Mouse (Mus musculus) G1E (cell line): ENCODE data around the gene Myo3b. TPM values are rescaled to one million over a fixed set of nuclear protein-coding genes. Genes with fewer than 3 reads are reported as not detected.

Experiments
- ATAC-seq: 2 replicates; pipeline ENCODE4 v1.8.0; 2016; ENCODE audit warnings: mild to moderate bottlenecking; ENCODE audit not compliant: insufficient number of reproducible peaks, poor library complexity, low FRiP score, severe bottlenecking; ENCODE audit errors: extremely low read depth
- DNase-seq: peaks from one replicate; pipeline ENCODE4 v3.0.0; 2012; ENCODE audit warnings: low spot score
- H3K27me3 ChIP-seq: 2 replicates; pipeline ENCODE4 v1.6.1; 2012; ENCODE audit warnings: mild to moderate bottlenecking, low read length, inconsistent platforms; ENCODE audit not compliant: insufficient read depth
- H3K36me3 ChIP-seq: replicated peaks from 2 replicates; pipeline ENCODE3; 2012; ENCODE audit warnings: mild to moderate bottlenecking, inconsistent platforms
- H3K4me1 ChIP-seq: 2 replicates; pipeline ENCODE4 v1.6.1; 2012; ENCODE audit warnings: low read depth, low read length, inconsistent platforms, mixed read lengths; ENCODE audit not compliant: insufficient read depth
- H3K4me3 ChIP-seq: 2 replicates; pipeline ENCODE4 v1.5.1; 2012; ENCODE audit warnings: low read depth, mild to moderate bottlenecking, inconsistent platforms, low read length, moderate library complexity, mixed read lengths
- H3K9me3 ChIP-seq: replicated peaks from 2 replicates; pipeline ENCODE4 v1.6.1; 2012; ENCODE audit warnings: inconsistent platforms
- CTCF ChIP-seq: IDR thresholded peaks from 2 replicates; pipeline ENCODE4 v1.5.1; 2012; ENCODE audit warnings: low read depth, low read length, inconsistent platforms, mixed read lengths
- GATA1 ChIP-seq: IDR thresholded peaks from 2 replicates; pipeline ENCODE4 v1.6.1; 2012; ENCODE audit warnings: borderline replicate concordance, low read length, inconsistent platforms, mixed read lengths
- GATA2 ChIP-seq: IDR thresholded peaks from 2 replicates; pipeline ENCODE4 v1.6.1; 2012; ENCODE audit warnings: low read depth, low read length, inconsistent platforms, borderline replicate concordance
- POLR2AphosphoS5 ChIP-seq: IDR thresholded peaks from 2 replicates; pipeline ENCODE4 v1.6.1; 2012; ENCODE audit warnings: low read depth, low read length, inconsistent platforms; ENCODE audit not compliant: insufficient replicate concordance
- TAL1 ChIP-seq: conservative IDR thresholded peaks from 2 replicates; pipeline ENCODE4 v1.6.1; 2012; ENCODE audit warnings: low read depth, low read length, inconsistent platforms, mixed read lengths
- polyA plus RNA-seq: library from polyadenylated mRNA; stranded (reverse); fragments of >175 nt; gene quantifications from 2 replicates; pipeline ENCODE4 v1.2.3, GENCODE M21; 2012
- total RNA-seq, 2 experiments: library from RNA; stranded (forward) in 1 of 2; stranded (reverse) in 1 of 2; fragments of 200-1000 nt in 1 of 2; fragments of >200 nt in 1 of 2; fragmentation: Nextera tagmentation in 1 of 2; gene quantifications; 2 replicates each; pipeline ENCODE4 v1.2.3; 2014 to 2017

The Myo3b gene
- total and polyA plus RNA-seq, 3 experiments = 0.05 TPM; not detected in 2

DNA sequence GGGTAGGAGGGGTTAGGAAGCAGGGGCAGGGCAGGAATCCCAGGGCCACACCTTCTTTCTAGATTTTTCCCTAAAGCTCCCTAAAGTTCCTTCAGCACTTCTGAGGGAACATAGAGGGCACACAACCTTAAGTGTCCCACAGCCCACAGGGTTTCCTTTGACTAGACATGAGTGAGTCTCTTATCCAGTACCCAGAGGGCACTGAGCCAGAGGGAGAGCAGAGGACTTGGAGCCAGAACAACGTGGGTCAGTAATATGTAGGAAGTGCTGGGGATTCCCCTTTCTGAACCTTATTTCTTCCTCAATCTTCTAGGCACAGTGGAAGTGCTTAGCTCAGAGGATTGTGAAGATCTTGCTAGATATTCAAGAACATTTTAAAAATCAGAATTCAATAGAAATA is 308.6 kb downstream of the Myo3b start:
- no peak for TF ChIP-seq POLR2AphosphoS5
- TF ChIP-seq TAL1 = no peak
- Histone ChIP-seq H3K4me3 (no peak overlapping the region), H3K9me3 (no peaks in the 10 kb centered on the region), H3K36me3 (no peaks in the 10 kb centered on the region), H3K27me3 (peaks cover 3% of the 10 kb centered on the region; the same call in 1 of the 2 replicates), H3K4me1 (no peaks in the 10 kb centered on the region)
- ATAC-seq = no peak
- DNase-seq = no peak

DNA sequence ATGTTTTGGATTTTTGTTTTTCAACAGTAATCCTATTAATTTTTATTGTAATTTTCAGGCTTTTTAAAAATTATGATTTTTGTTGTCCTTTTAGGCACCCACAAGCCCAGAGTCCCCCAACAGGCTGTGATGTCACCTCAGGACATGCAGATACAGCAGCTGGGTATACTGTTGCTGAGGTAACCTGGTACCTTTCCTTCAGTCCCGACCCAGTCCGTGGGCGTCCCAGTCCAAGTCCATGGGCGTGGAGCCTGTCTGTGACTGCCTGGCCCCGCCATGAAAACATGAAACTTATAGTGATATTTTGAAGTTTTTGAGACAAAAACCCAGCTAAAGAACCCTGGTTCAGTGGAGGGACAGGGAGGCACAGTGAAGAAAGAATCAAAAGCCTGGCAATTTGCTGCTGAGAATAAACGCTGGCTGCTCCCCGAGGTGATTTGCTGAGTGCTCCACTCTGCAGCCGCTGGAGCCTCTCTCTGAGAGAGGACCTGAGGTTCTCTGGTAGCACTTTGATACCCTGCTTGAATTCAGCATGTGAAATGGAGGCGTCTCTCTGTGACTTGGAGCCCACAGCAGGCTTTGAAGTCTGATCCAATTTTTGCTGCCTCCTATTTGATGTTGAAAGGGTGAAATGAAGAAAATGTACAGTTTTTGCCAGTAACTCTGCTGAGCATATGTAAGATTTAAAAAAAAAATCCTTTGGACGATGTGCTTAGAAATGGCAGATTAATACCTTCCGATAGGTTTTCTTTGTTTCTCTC is 310.0 kb downstream of the Myo3b start:
- no peaks in the 10 kb centered on the region for H3K9me3 ChIP-seq
- no peaks in the 10 kb centered on the region for H3K4me1 ChIP-seq
- no peak overlapping the region for H3K4me3 ChIP-seq
- no peaks in the 10 kb centered on the region for H3K36me3 ChIP-seq
- ATAC-seq (no peak), DNase-seq (no peak)
- peaks cover 3% of the 10 kb centered on the region; the same call in 1 of the 2 replicates for H3K27me3 ChIP-seq
- no peak for TF ChIP-seq GATA1
- no peak for TF ChIP-seq GATA2
- TF ChIP-seq CTCF = no peak
- no peak for TF ChIP-seq POLR2AphosphoS5
- TF ChIP-seq TAL1 = no peak

DNA sequence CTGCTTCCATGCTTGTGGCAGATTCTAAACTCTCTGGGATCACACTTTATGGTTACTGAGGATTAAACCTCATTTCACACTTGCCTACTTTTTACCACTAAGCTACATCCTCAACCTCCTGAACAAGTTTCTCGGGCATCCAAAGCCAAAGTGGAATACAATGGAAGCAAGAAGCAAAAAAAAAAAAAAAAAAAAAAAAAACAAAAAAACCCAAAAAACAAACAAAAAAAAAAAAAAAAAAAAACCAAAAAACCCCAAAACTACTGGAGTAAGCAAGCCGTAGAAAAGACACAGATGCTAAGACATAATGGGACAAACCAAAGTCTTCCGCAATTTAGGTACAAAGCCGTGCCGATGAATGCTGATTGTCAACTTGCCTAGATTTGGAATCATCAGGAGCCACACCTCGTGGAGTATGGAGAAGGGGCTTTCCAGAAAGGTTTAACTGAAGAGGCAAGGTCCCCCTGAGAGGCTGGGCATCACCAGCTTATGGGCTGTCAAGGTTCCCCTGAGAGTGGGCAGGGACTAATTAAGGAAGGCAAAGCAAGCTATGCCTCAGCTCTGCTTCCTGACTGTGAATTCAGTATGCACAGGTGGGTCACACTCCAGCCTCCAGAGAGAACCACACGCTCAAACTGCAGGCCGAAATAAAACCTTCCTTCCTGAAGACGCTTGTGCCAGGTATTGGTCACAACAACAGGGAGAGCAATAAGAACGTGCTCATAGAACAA is 313.7 kb downstream of the Myo3b start:
- Histone ChIP-seq H3K4me1 (no peaks in the 10 kb centered on the region), H3K27me3 (no peaks in the 10 kb centered on the region), H3K4me3 (no peak overlapping the region), H3K9me3 (no peaks in the 10 kb centered on the region), H3K36me3 (no peaks in the 10 kb centered on the region)
- ATAC-seq = no peak
- TF ChIP-seq TAL1 = no peak
- no peak for TF ChIP-seq CTCF
- no peak for TF ChIP-seq POLR2AphosphoS5
- TF ChIP-seq GATA2 = no peak
- TF ChIP-seq GATA1 = no peak
- DNase-seq = no peak

DNA sequence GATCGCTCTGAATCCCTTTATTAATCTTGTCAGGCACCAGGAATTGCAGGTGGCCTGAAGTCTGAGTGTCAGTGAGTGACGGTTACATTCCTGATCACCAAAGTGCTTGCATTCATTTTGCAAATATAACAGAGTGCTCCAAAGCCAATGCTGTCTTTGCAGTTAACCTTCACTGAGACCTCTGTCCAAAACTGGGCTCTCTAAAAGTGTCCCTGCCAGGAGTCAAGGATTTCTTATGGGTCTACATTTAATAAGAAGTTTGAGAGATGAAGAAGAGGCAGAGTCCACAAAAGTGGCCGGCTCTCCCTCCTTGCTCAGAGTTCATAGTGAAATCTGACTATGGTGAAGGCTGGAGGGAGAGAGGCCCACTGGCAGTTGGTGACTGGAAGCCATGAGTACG is 315.1 kb downstream of the Myo3b start:
- Histone ChIP-seq H3K4me3 (no peak overlapping the region), H3K36me3 (no peaks in the 10 kb centered on the region), H3K9me3 (no peaks in the 10 kb centered on the region), H3K27me3 (no peaks in the 10 kb centered on the region), H3K4me1 (no peaks in the 10 kb centered on the region)
- DNase-seq (no peak), ATAC-seq (no peak)
- TF ChIP-seq CTCF (no peak), GATA2 (no peak), TAL1 (no peak), POLR2AphosphoS5 (no peak), GATA1 (no peak)

DNA sequence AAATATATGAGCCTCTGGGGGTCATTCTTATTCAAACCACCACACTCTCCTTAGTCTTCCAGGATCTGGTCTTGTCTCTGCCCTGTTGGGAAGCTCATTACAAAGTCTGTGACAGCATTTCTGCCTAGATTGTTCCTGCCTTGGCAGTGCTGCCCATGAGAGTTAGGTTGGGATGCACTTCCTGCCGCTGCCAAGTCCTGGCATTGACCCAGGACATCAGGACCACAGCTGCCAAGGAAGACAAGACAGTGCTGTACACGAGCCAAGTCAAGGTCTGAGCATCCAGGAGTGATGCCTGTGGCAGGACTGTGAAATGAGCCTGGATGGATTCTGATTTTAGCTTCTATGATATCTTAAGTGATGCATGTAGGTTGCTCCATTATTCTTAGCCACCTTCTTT is 316.1 kb downstream of the Myo3b start:
- TF ChIP-seq POLR2AphosphoS5 (no peak), TAL1 (no peak), CTCF (no peak), GATA2 (no peak), GATA1 (no peak)
- ATAC-seq (no peak), DNase-seq (no peak)
- H3K4me3 ChIP-seq = no peak overlapping the region
- H3K27me3 ChIP-seq = no peaks in the 10 kb centered on the region
- H3K4me1 ChIP-seq = no peaks in the 10 kb centered on the region
- H3K9me3 ChIP-seq = no peaks in the 10 kb centered on the region
- H3K36me3 ChIP-seq = no peaks in the 10 kb centered on the region

DNA sequence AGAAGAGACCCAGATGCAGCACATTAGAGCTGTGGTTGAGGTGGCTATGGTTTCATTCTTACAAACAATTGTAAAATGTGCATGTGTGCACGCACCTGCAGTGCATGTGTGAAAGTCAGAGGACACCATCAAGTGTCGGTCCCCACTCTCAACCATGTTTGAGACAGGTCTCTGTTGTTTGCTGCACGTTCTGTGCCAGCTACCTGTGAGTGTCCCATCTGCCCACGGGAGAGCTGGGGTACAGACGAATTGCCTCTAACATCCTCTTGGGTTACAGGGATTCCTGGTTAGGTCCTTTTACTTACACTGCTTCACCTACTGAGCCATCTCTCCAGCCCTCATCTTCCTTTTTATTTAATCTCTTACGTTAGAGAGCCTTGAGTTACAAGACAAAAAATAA is 330.5 kb downstream of the Myo3b start:
- no peak for TF ChIP-seq CTCF
- TF ChIP-seq TAL1 = no peak
- no peak for TF ChIP-seq GATA2
- TF ChIP-seq GATA1 = no peak
- Histone ChIP-seq H3K4me1 (no peaks in the 10 kb centered on the region), H3K36me3 (no peaks in the 10 kb centered on the region)

DNA sequence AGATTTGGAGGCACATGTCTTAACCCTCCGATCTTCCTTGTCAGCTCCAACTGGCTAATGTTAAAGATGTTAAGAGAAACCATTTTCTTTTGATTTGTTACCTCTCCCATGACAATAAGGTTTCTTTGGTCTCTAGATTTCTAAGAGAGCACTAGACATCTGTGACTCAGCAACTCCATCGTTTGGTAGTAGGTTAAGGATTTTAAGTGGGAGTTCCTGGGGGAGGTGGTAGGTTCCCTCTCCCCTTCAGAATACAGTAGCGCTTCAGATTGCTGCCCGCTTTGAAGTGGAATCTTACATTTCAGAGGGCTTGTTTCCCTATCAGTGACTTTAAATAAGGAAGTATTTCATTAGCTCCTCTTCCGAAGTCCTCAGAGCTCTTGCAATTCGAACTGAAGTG is 340.4 kb downstream of the Myo3b start:
- no peaks in the 10 kb centered on the region for H3K4me1 ChIP-seq
- no peak overlapping the region for H3K4me3 ChIP-seq
- no peaks in the 10 kb centered on the region for H3K9me3 ChIP-seq
- no peaks in the 10 kb centered on the region for H3K36me3 ChIP-seq
- no peak for ATAC-seq
- no peak for TF ChIP-seq GATA2
- no peak for TF ChIP-seq GATA1
- TF ChIP-seq CTCF = no peak
- no peaks in the 10 kb centered on the region for H3K27me3 ChIP-seq
- DNase-seq = no peak

More for the DNA sequence above, 330.5 kb downstream of the Myo3b start:
- H3K9me3 ChIP-seq = no peaks in the 10 kb centered on the region
- no peak for ATAC-seq
- no peak overlapping the region for H3K4me3 ChIP-seq
- no peak for DNase-seq
- H3K27me3 ChIP-seq = no peaks in the 10 kb centered on the region
